7 mouse cellular contexts compared by ENCODE assay signal in the genomic region with DNA sequence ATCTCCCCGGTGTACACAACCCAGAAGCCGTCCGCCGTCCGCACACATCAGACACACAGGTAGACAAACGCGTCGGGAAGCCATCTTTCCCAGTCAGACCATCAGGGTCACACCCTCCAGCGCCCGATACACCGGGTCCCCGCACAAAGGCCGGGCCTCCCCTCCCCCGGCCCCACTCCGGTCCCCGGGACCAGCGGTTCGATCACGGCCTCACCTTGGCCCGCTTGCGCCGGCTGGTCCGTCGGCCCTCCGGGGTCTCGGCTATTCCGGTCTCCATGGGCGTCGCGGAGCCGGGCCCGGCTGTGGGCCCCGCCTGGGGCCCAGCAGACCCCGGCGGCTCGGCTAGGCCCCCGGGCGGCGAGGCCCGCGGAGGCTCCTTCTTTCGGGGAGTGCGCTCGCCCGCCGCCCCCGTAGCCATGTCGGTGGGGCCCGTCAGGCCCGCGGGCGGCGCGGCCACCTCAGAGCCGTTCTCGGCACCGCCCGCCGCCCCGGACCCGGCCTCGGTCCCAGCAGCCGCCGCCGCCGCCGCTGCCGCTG. TPM values are rescaled to one million over a fixed set of nuclear protein-coding genes. Genes with fewer than 3 reads are reported as not detected.
A peak's percentile ranks its signal among the peaks of the same experiment; 100 is the strongest.
DNase-seq lines count a peak whose midpoint lies in the region; ATAC-seq and TF ChIP-seq lines count a peak whose summit lies in the region.

No protein-coding gene starts in this region.

- H3K27ac ChIP-seq in embryonic facial prominence, embryonic 15.5 days (replicated peaks): peak overlapping the region; percentile 90
- H3K27ac ChIP-seq in heart, embryonic 16.5 days (ENCODE audit: low read length): peak overlapping the region; percentile 90

- peak overlapping the region; percentile 85 for H3K4me3 ChIP-seq in G1E (ENCODE audit: low read depth, low read length)
- H3K4me3 ChIP-seq in embryonic facial prominence, embryonic 15.5 days (replicated peaks): peak overlapping the region; percentile 69
- H3K4me3 ChIP-seq in heart, embryonic 16.5 days (ENCODE audit: low read length): peak overlapping the region; percentile 100

- H3K4me2 ChIP-seq in embryonic facial prominence, embryonic 15.5 days (replicated peaks): peak overlapping the region; percentile 55
- H3K4me2 ChIP-seq in heart, embryonic 16.5 days (ENCODE audit: low read depth, low read length): peak overlapping the region; percentile 77

- WGBS in embryonic facial prominence, embryonic 15.5 days: under 1% methylated on average over 61 of the region's 68 CpGs
- under 1% methylated on average over 61 of the region's 68 CpGs for WGBS in heart, embryonic 16.5 days

- H3K27me3 ChIP-seq in G1E (ENCODE audit: insufficient read depth, low read length): peaks cover 9% of the 10 kb centered on the region
- no peaks in the 10 kb centered on the region for H3K27me3 ChIP-seq in embryonic facial prominence, embryonic 15.5 days
- no peaks in the 10 kb centered on the region for H3K27me3 ChIP-seq in heart, embryonic 16.5 days (ENCODE audit: control insufficient read depth, insufficient read depth, low read length)

- no peak for ATAC-seq in G1E (ENCODE audit: extremely low read depth, insufficient number of reproducible peaks, low FRiP score, poor library complexity, severe bottlenecking)
- peak; percentile 53; the same call in 1 of the 2 replicates for ATAC-seq in embryonic facial prominence, embryonic 15.5 days (ENCODE audit: insufficient number of reproducible peaks, low FRiP score, low TSS enrichment, low read depth)
- peak; percentile 72 for ATAC-seq in heart, embryonic 16.5 days (replicated peaks; ENCODE audit: extremely low read depth, insufficient read depth, low FRiP score)

- TF ChIP-seq CTCF in G1E (IDR thresholded peaks at IDR 0.05; ENCODE audit: low read depth, low read length): no peak

- peak overlapping the region; percentile 75 for H3K9ac ChIP-seq in embryonic facial prominence, embryonic 15.5 days
- peak overlapping the region; percentile 99 for H3K9ac ChIP-seq in heart, embryonic 16.5 days (ENCODE audit: low read length)

- peaks cover 38% of the 10 kb centered on the region for H3K4me1 ChIP-seq in G1E (ENCODE audit: insufficient read depth, low read depth, low read length)
- H3K4me1 ChIP-seq in embryonic facial prominence, embryonic 15.5 days: peaks cover 12% of the 10 kb centered on the region
- peaks cover 14% of the 10 kb centered on the region for H3K4me1 ChIP-seq in heart, embryonic 16.5 days (ENCODE audit: control insufficient read depth, insufficient read depth, low read length)

- peak; percentile 52 for DNase-seq in G1E (ENCODE audit: low spot score)
- peak; percentile 8 to 13 for DNase-seq in adrenal gland, postnatal 4 days (ENCODE audit: low spot score in 2 of 2)
- peak; percentile 55 to 65 for DNase-seq in layer of hippocampus, postnatal 10 days (ENCODE audit: low spot score in 2 of 2)
- peak; percentile 28 for DNase-seq in lung, postnatal 14 days
- DNase-seq in right cerebral cortex, postnatal 14 days: peak; percentile 29

- peaks cover 9% of the 10 kb centered on the region for H3K36me3 ChIP-seq in G1E (replicated peaks)
- no peaks in the 10 kb centered on the region for H3K36me3 ChIP-seq in embryonic facial prominence, embryonic 15.5 days
- no peaks in the 10 kb centered on the region for H3K36me3 ChIP-seq in heart, embryonic 16.5 days (ENCODE audit: control insufficient read depth, insufficient read depth)

- no peaks in the 10 kb centered on the region for H3K9me3 ChIP-seq in G1E (replicated peaks)
- no peaks in the 10 kb centered on the region for H3K9me3 ChIP-seq in embryonic facial prominence, embryonic 15.5 days (replicated peaks)
- H3K9me3 ChIP-seq in heart, embryonic 16.5 days (replicated peaks; ENCODE audit: control insufficient read depth, low read length): no peaks in the 10 kb centered on the region; the same call in 1 of the 2 replicates

RNA-seq across cellular contexts. Expression of a gene that starts 0.4 kb away (rescaled TPM):
- total RNA-seq in G1E (2014; fragmentation: Nextera tagmentation): 66.5 and 86.3 TPM in 2 replicates
- 89.9 and 107 TPM in 2 replicates for total RNA-seq in G1E (2017)
- 29.3 and 35.0 TPM in 2 replicates for polyA plus RNA-seq in G1E (2012)
- 10 to 100 TPM; 71.2 to 72.4 TPM for total RNA-seq in adrenal gland, postnatal 4 days (2021)
- 39.6 and 40.2 TPM in 2 replicates for polyA plus RNA-seq in embryonic facial prominence, embryonic 15.5 days (2015; fragmentation: Nextera tagmentation; extraction: Ambion mirVana)
- polyA plus RNA-seq in heart, embryonic 16.5 days (2015; fragmentation: Nextera tagmentation; extraction: Ambion mirVana): 19.3 and 22.5 TPM in 2 replicates
- 100 to 1,000 TPM; 129 to 136 TPM for total RNA-seq in layer of hippocampus, postnatal 10 days (2021)

RNA-seq across cellular contexts. Expression of a gene that starts 8.2 kb away (rescaled TPM):
- not detected in 2 replicates for total RNA-seq in G1E (2014; fragmentation: Nextera tagmentation)
- not detected in 2 replicates for total RNA-seq in G1E (2017)
- polyA plus RNA-seq in G1E (2012): not detected in 2 replicates
- total RNA-seq in adrenal gland, postnatal 4 days (2021): not detected
- polyA plus RNA-seq in embryonic facial prominence, embryonic 15.5 days (2015; fragmentation: Nextera tagmentation; extraction: Ambion mirVana): not detected in 2 replicates
- not detected in 2 replicates for polyA plus RNA-seq in heart, embryonic 16.5 days (2015; fragmentation: Nextera tagmentation; extraction: Ambion mirVana)
- not detected for total RNA-seq in layer of hippocampus, postnatal 10 days (2021)

RNA-seq across cellular contexts. Expression of a gene that starts 20.3 kb away (rescaled TPM):
- total RNA-seq in G1E (2014; fragmentation: Nextera tagmentation): not detected in 2 replicates
- total RNA-seq in G1E (2017): not detected in 2 replicates
- polyA plus RNA-seq in G1E (2012): 0.02 and 0.04 TPM in 2 replicates
- total RNA-seq in adrenal gland, postnatal 4 days (2021): not detected
- polyA plus RNA-seq in embryonic facial prominence, embryonic 15.5 days (2015; fragmentation: Nextera tagmentation; extraction: Ambion mirVana): 0.05 TPM in 1 of 2 replicates, not detected in the other
- 0.04 TPM in 1 of 2 replicates, not detected in the other for polyA plus RNA-seq in heart, embryonic 16.5 days (2015; fragmentation: Nextera tagmentation; extraction: Ambion mirVana)
- total RNA-seq in layer of hippocampus, postnatal 10 days (2021): under 1 TPM in 1 of 2 experiments, not detected in 1; 0.11 TPM
